Mouse (Mus musculus) MEL (cell line): ENCODE data around the gene Hoxb9. TPM values are rescaled to one million over a fixed set of nuclear protein-coding genes. Genes with fewer than 3 reads are reported as not detected.

ENCODE experiments used
- DNase-seq: peaks from one replicate; pipeline ENCODE4 v3.0.0; 2011; ENCODE audit warnings: low read depth, low spot score
- H3K27ac ChIP-seq: 2 replicates; pipeline ENCODE4 v1.5.1; 2012; ENCODE audit warnings: low read depth, mild to moderate bottlenecking, control low read depth, low read length, moderate library complexity; ENCODE audit not compliant: control insufficient read depth
- H3K27me3 ChIP-seq, 2 experiments: fragments of 150-350 bp in 1 of 2; sonication (generic) in 1 of 2; 2 replicates each; pipeline ENCODE4 v1.6.1; 2012; ENCODE audit warnings: low read length in 2 of 2, mild to moderate bottlenecking in 2 of 2, improper control_type of control experiment in 1 of 2, moderate library complexity in 1 of 2; ENCODE audit not compliant: insufficient read depth in 2 of 2, control insufficient read depth in 1 of 2
- H3K36me3 ChIP-seq, 2 experiments: 2 replicates each; pipeline ENCODE4 v1.6.1; 2012 to 2014; ENCODE audit warnings: low read length in 2 of 2, improper control_type of control experiment in 1 of 2, inconsistent platforms in 1 of 2, mild to moderate bottlenecking in 1 of 2; ENCODE audit not compliant: insufficient read depth in 2 of 2, control insufficient read depth in 1 of 2
- H3K4me1 ChIP-seq, 2 experiments: fragments of 150-350 bp in 1 of 2; sonication (generic) in 1 of 2; 2 replicates each; pipeline ENCODE4 v1.6.1; 2012; ENCODE audit warnings: low read length in 2 of 2, improper control_type of control experiment in 1 of 2, mild to moderate bottlenecking in 1 of 2; ENCODE audit not compliant: insufficient read depth in 2 of 2, control insufficient read depth in 1 of 2
- H3K4me3 ChIP-seq, 2 experiments: fragments of 150-350 bp in 1 of 2; sonication (generic) in 1 of 2; 2 replicates each; pipeline ENCODE4 v1.5.1; 2012; ENCODE audit warnings: low read depth in 2 of 2, low read length in 2 of 2, mild to moderate bottlenecking in 2 of 2, moderate library complexity in 2 of 2, control low read depth in 1 of 2, improper control_type of control experiment in 1 of 2; ENCODE audit not compliant: control insufficient read depth in 1 of 2, insufficient read depth in 1 of 2
- H3K79me2 ChIP-seq: 2 replicates; pipeline ENCODE4 v1.6.1; 2012; ENCODE audit warnings: mild to moderate bottlenecking, low read length, moderate library complexity; ENCODE audit not compliant: control insufficient read depth, poor library complexity, insufficient read depth
- H3K9ac ChIP-seq: 2 replicates; pipeline ENCODE4 v1.6.1; 2012; ENCODE audit warnings: low read depth, mild to moderate bottlenecking, control low read depth, low read length, moderate library complexity; ENCODE audit not compliant: control insufficient read depth, poor library complexity, severe bottlenecking
- H3K9me3 ChIP-seq: fragments of 150-350 bp; sonication (generic); replicated peaks from 2 replicates; pipeline ENCODE4 v1.6.1; 2012; ENCODE audit warnings: mild to moderate bottlenecking, low read length, improper control_type of control experiment, moderate library complexity; ENCODE audit not compliant: insufficient read depth
- BHLHE40 ChIP-seq: IDR thresholded peaks from 2 replicates; pipeline ENCODE4 v1.6.1; 2012; ENCODE audit warnings: low read depth, mild to moderate bottlenecking, inconsistent platforms, low read length, improper control_type of control experiment, borderline replicate concordance
- CHD1 ChIP-seq: IDR thresholded peaks from 2 replicates; pipeline ENCODE4 v1.6.1; 2012; ENCODE audit warnings: low read depth, mild to moderate bottlenecking, inconsistent platforms, low read length, improper control_type of control experiment
- CHD2 ChIP-seq: IDR thresholded peaks from 2 replicates; pipeline ENCODE4 v1.6.1; 2011; ENCODE audit warnings: low read length, improper control_type of control experiment
- CTCF ChIP-seq, 3 experiments: IDR thresholded peaks in 2 of 3; conservative IDR thresholded peaks in 1 of 3; 2 replicates each; pipeline ENCODE4 v1.5.1; 2011 to 2012; ENCODE audit warnings: low read length in 3 of 3, low read depth in 2 of 3, mild to moderate bottlenecking in 2 of 3, improper control_type of control experiment in 1 of 3, inconsistent platforms in 1 of 3, mixed read lengths in 1 of 3, moderate library complexity in 1 of 3; ENCODE audit not compliant: control insufficient read depth in 1 of 3, insufficient read depth in 1 of 3, poor library complexity in 1 of 3, severe bottlenecking in 1 of 3
- E2F4 ChIP-seq: IDR thresholded peaks from 2 replicates; pipeline ENCODE4 v1.6.1; 2011; ENCODE audit warnings: low read depth, low read length, improper control_type of control experiment, borderline replicate concordance
- ELF1 ChIP-seq: IDR thresholded peaks from 2 replicates; pipeline ENCODE4 v1.6.1; 2014; ENCODE audit warnings: low read depth, mild to moderate bottlenecking, inconsistent platforms, low read length, improper control_type of control experiment, moderate library complexity
- GATA1 ChIP-seq: IDR thresholded peaks from 2 replicates; pipeline ENCODE4 v1.6.1; 2011; ENCODE audit warnings: low read depth, low read length, improper control_type of control experiment
- HCFC1 ChIP-seq: IDR thresholded peaks from 2 replicates; pipeline ENCODE4 v1.6.1; 2012; ENCODE audit warnings: low read depth, mild to moderate bottlenecking, inconsistent platforms, low read length, improper control_type of control experiment, moderate library complexity
- KAT2A ChIP-seq: conservative IDR thresholded peaks from 2 replicates; pipeline ENCODE4 v1.6.1; 2012; ENCODE audit warnings: low read depth, low read length, improper control_type of control experiment, inconsistent platforms
- MAFK ChIP-seq: IDR thresholded peaks from 2 replicates; pipeline ENCODE4 v1.6.1; 2011; ENCODE audit warnings: low read depth, mild to moderate bottlenecking, low read length, improper control_type of control experiment, borderline replicate concordance
- MAX ChIP-seq: IDR thresholded peaks from 2 replicates; pipeline ENCODE4 v1.6.1; 2011; ENCODE audit warnings: low read length, improper control_type of control experiment
- MAZ ChIP-seq: IDR thresholded peaks from 2 replicates; pipeline ENCODE4 v1.6.1; 2012; ENCODE audit warnings: low read depth, mild to moderate bottlenecking, inconsistent platforms, low read length, improper control_type of control experiment
- MEF2A ChIP-seq: IDR thresholded peaks from 2 replicates; pipeline ENCODE4 v1.6.1; 2014; ENCODE audit warnings: low read depth, mild to moderate bottlenecking, inconsistent platforms, low read length, improper control_type of control experiment; ENCODE audit not compliant: poor library complexity, insufficient replicate concordance, severe bottlenecking; ENCODE audit errors: extremely low read depth
- MYB ChIP-seq: IDR thresholded peaks from 2 replicates; pipeline ENCODE4 v1.6.1; 2011; ENCODE audit warnings: mild to moderate bottlenecking, low read depth, low read length, improper control_type of control experiment
- MYC ChIP-seq: IDR thresholded peaks from 2 replicates; pipeline ENCODE4 v1.6.1; 2011; ENCODE audit warnings: low read depth, mild to moderate bottlenecking, low read length, improper control_type of control experiment, moderate library complexity
- NELFE ChIP-seq: IDR thresholded peaks from 2 replicates; pipeline ENCODE4 v1.6.1; 2011; ENCODE audit warnings: low read depth, low read length, improper control_type of control experiment
- NRF1 ChIP-seq: IDR thresholded peaks from 2 replicates; pipeline ENCODE4 v1.6.1; 2014; ENCODE audit warnings: low read depth, mild to moderate bottlenecking, inconsistent platforms, low read length, improper control_type of control experiment, moderate library complexity; ENCODE audit not compliant: poor library complexity, insufficient read depth, severe bottlenecking
- POLR2A ChIP-seq, 2 experiments: IDR thresholded peaks; 2 replicates each; pipeline ENCODE4 v1.6.1; 2011 to 2012; ENCODE audit warnings: low read length in 2 of 2, mild to moderate bottlenecking in 2 of 2, control low read depth in 1 of 2, improper control_type of control experiment in 1 of 2, low read depth in 1 of 2, moderate library complexity in 1 of 2; ENCODE audit not compliant: control insufficient read depth in 1 of 2, insufficient read depth in 1 of 2, poor library complexity in 1 of 2
- RAD21 ChIP-seq: IDR thresholded peaks from 2 replicates; pipeline ENCODE4 v1.6.1; 2011; ENCODE audit warnings: mild to moderate bottlenecking, low read depth, low read length, improper control_type of control experiment
- SMC3 ChIP-seq: IDR thresholded peaks from 2 replicates; pipeline ENCODE4 v1.6.1; 2011; ENCODE audit warnings: low read depth, low read length, improper control_type of control experiment
- TAL1 ChIP-seq: IDR thresholded peaks from 2 replicates; pipeline ENCODE4 v1.6.1; 2012; ENCODE audit warnings: mild to moderate bottlenecking, inconsistent platforms, low read length, moderate library complexity, mixed read lengths
- TBP ChIP-seq: IDR thresholded peaks from 2 replicates; pipeline ENCODE4 v1.8.0; 2011; ENCODE audit warnings: low read depth, low read length, improper control_type of control experiment
- TCF12 ChIP-seq: IDR thresholded peaks from 2 replicates; pipeline ENCODE4 v1.6.1; 2014; ENCODE audit warnings: low read depth, mild to moderate bottlenecking, inconsistent platforms, low read length, improper control_type of control experiment, moderate library complexity
- UBTF ChIP-seq: IDR thresholded peaks from 2 replicates; pipeline ENCODE4 v1.6.1; 2012; ENCODE audit warnings: low read depth, mild to moderate bottlenecking, inconsistent platforms, low read length, improper control_type of control experiment, moderate library complexity, borderline replicate concordance; ENCODE audit not compliant: insufficient read depth
- ZKSCAN1 ChIP-seq: IDR thresholded peaks from 2 replicates; pipeline ENCODE4 v1.6.1; 2012; ENCODE audit warnings: low read depth, mild to moderate bottlenecking, inconsistent platforms, low read length, improper control_type of control experiment, moderate library complexity
- ZNF384 ChIP-seq: IDR thresholded peaks from 2 replicates; pipeline ENCODE4 v1.6.1; 2012; ENCODE audit warnings: low read depth, mild to moderate bottlenecking, inconsistent platforms, low read length, improper control_type of control experiment
- polyA plus RNA-seq, 2 experiments: library from polyadenylated mRNA; stranded (reverse) in 1 of 2; unstranded in 1 of 2; fragments of >175 nt in 1 of 2; fragments of >200 nt in 1 of 2; gene quantifications; 2 replicates each; pipeline versions ENCODE4 v1.2.1 to v1.2.4; 2012; ENCODE audit warnings: low replicate concordance in 2 of 2, low read depth in 1 of 2; ENCODE audit not compliant: insufficient read length in 2 of 2, insufficient read depth in 1 of 2, missing spikeins in 1 of 2
- total RNA-seq: library from RNA; depleted of rRNA; stranded (reverse); fragments of 300-350 nt; gene quantifications from 2 replicates; pipeline ENCODE4 v1.2.3, GENCODE M21; 2012

Gene Hoxb9
- total and polyA plus RNA-seq, 3 experiments = not detected

DNA sequence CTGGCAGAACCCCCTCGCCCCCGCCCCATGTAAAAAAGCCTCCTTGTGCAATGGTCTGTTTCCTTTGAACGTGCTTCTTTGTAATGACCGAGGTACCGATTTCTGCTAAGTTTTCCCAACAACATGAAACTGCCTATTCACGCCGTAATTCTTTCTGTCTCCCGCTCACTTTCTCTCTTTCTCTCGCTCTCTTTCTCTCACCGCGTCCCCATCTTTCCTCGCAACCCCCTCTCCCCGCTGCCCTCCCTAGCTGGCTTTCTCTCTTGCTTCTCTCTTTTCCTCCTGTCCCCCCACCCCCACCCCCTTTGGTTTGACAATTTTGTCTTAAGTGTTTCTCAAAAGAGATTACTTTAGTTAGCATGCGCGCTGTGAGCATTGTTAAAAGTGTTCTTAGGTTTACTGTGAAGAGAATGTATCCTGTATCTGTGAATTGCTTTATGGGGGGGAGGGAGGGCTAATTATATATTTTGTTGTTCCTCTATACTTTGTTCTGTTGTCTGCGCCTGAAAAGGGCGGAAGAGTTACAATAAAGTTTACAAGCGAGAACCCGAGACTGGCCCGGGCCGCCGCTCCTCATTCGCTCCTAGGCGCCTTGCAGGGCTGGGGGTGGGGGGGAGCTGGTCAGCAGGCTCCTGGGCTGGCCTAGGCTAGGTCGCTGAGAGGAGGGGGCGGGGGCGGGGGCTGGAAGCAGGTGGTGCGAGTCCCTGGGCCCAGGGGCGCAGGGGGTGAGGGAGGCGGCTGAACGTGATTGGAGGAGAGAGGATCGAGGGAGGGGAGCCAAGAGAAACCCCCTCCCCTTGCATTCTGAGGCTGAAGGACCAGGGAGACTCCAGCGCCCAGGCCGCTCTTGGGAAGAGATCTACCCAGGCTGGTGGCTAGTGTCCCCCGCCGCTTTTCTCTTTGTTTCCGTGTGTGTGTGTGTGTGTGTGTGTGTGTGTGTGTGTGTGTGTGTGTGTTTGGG is 13.8 kb downstream of the Hoxb9 start:
- no peak for DNase-seq
- no peaks in the 10 kb centered on the region for H3K79me2 ChIP-seq
- TF ChIP-seq POLR2A (IDR thresholded peaks at IDR 0.05; ENCODE audit: control insufficient read depth in 1 of 2, insufficient read depth in 1 of 2, low read depth in 1 of 2, low read length in 2 of 2, poor library complexity in 1 of 2) (no peak), GATA1 (no peak), NRF1 (no peak), MYC (no peak), MAFK (no peak), E2F4 (no peak), MEF2A (no peak), MYB (no peak), BHLHE40 (no peak), RAD21 (no peak), NELFE (no peak)
- H3K36me3 ChIP-seq = no peaks in the 10 kb centered on the region
- H3K4me3 ChIP-seq = no peak overlapping the region
- no peak overlapping the region for H3K27ac ChIP-seq
- H3K9ac ChIP-seq = no peak overlapping the region
- H3K4me1 ChIP-seq = no peaks in the 10 kb centered on the region
- no peaks in the 10 kb centered on the region for H3K9me3 ChIP-seq
- H3K27me3 ChIP-seq = peaks cover 5 to 7% of the 10 kb centered on the region in 2 experiments

DNA sequence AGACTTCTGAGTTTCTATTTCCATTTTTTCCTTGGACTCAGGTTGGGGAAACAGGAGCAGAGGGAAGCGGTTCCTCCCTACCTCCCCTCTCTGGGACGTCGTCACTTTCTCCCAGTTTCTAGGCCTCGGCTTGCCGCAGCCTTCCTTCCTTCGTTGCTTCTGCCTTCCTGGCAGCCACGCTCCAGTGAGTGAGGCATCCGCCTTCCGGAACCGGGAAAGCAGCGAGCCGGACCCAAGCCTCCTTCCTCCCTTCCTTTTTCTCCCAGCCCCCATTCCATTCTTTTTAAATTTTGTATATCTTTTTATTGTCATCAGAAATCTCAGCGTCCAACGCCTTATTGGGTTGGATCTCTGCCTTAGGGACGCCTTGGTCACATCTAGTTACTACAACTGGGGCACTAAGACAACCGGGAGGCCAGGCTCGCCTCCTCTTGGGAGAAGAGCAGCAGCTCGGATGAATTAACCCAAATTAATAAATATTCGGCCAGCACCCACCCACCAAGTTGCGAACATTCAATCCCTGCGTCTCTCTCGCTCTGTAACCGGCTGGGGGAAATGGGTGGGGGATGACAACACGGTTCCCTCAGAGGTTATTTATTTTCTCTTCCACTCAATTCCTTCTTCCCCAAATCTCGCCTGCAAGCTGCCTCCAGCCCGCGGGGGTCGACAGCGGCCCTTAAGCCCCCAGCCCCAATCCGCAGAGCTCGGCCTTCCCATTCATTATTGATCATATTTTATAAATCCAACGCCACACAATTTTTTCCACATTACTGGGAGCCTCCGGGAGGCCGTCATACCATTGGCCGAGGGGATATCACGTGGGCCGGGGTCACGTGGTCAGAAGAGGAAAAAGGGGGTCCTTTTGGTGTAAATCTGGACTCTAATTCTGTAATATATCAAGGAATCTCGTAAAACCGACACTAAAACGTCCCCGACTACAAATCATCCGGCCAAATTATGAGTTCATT is 14.8 kb downstream of the Hoxb9 start, which contains the start of gene Hoxb7:
Hoxb7 (plus strand) TSS at position 853 of the 968 bp plus-strand sequence.
- H3K4me1 ChIP-seq = no peaks in the 10 kb centered on the region
- peaks cover 5 to 7% of the 10 kb centered on the region in 2 experiments; a peak in 3 of 4 replicates for H3K27me3 ChIP-seq
- H3K27ac ChIP-seq = no peak within 1 kb of the TSS
- no peak for TF ChIP-seq KAT2A
- TF ChIP-seq CHD1 = no peak
- no peak for TF ChIP-seq CTCF (IDR thresholded peaks at IDR 0.05 in 2 of 3, conservative IDR thresholded peaks at IDR 0.05 in 1 of 3; ENCODE audit: control insufficient read depth in 1 of 3, insufficient read depth in 1 of 3, low read depth in 2 of 3, low read length in 3 of 3, poor library complexity in 1 of 3, severe bottlenecking in 1 of 3)
- TF ChIP-seq RAD21 = no peak
- no peak for TF ChIP-seq MYB
- no peak for TF ChIP-seq ELF1
- no peak for TF ChIP-seq MAX
- TF ChIP-seq CHD2 = no peak
- no peak for TF ChIP-seq HCFC1
- TF ChIP-seq GATA1 = no peak
- no peak for TF ChIP-seq UBTF
- no peak for TF ChIP-seq SMC3
- TF ChIP-seq TCF12 = no peak
- no peak for TF ChIP-seq TAL1
- no peak for TF ChIP-seq ZNF384
- no peak for TF ChIP-seq MAZ
- TF ChIP-seq ZKSCAN1 = no peak
- no peak for TF ChIP-seq TBP
- H3K9ac ChIP-seq = no peak within 1 kb of the TSS
- no peak for DNase-seq
- H3K4me3 ChIP-seq = no peak within 1 kb of the TSS
- H3K36me3 ChIP-seq = no peaks in the 10 kb centered on the region
- H3K9me3 ChIP-seq = no peaks in the 10 kb centered on the region
- no peaks in the 10 kb centered on the region for H3K79me2 ChIP-seq
